Mouse (Mus musculus) R1 (cell line): Measurements from ENCODE around the gene Cbln3.

Source experiments
- DNase-seq: peaks from one replicate; pipeline ENCODE4 v3.0.0-alpha.2; 2018; ENCODE audit warnings: low read depth, low spot score

Cbln3 gene

GRCm38 (mm10) chr14:55879623-55880022, 4.6 kb downstream of the Cbln3 start:
- peak; percentile 82 for DNase-seq

- DNase-seq: no peak
Measured at GRCm38 (mm10) chr14:55878316-55878940, 5.8 kb downstream of the Cbln3 start.

DNA sequence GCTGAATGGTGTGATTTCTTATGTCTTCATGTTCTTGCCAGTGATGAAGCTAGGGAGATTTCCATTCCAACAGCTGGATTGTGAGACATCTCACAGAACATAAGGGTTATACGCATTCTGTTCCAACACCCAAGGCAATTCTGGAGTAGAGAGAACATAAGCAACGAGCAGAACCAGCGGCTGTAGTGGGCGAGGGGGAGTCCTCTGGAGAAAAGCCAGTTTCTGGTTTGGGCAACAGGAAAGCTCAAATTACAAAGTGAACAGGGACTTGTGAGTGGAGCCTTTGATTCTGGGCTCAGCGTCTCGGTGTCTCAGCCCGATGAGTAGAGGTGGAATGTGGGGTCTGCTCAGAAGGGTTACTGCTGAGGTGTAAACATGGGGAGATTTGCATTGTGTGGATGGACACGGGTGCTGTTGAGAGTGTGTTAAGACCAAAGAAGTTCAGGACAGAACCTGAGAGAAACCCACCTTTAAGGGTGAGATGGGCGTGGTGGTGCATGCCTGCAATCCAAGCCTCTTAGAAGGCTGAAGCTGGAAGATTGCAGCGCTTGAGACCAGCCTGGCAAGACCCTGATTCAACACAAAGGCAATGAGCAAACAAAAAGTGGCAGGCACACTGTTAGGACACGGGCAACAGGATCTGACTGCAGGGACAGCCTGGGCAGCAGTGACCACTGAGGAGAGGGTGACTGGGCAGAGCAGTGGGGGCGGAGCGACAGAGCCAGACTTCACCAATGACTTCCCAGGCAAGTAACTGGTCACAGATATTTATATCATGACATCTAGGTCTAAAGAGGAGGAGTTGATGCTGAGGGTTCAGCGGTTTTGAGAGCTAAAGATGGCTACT, 6.5 kb downstream of the Cbln3 start:
- no peak for DNase-seq

DNA sequence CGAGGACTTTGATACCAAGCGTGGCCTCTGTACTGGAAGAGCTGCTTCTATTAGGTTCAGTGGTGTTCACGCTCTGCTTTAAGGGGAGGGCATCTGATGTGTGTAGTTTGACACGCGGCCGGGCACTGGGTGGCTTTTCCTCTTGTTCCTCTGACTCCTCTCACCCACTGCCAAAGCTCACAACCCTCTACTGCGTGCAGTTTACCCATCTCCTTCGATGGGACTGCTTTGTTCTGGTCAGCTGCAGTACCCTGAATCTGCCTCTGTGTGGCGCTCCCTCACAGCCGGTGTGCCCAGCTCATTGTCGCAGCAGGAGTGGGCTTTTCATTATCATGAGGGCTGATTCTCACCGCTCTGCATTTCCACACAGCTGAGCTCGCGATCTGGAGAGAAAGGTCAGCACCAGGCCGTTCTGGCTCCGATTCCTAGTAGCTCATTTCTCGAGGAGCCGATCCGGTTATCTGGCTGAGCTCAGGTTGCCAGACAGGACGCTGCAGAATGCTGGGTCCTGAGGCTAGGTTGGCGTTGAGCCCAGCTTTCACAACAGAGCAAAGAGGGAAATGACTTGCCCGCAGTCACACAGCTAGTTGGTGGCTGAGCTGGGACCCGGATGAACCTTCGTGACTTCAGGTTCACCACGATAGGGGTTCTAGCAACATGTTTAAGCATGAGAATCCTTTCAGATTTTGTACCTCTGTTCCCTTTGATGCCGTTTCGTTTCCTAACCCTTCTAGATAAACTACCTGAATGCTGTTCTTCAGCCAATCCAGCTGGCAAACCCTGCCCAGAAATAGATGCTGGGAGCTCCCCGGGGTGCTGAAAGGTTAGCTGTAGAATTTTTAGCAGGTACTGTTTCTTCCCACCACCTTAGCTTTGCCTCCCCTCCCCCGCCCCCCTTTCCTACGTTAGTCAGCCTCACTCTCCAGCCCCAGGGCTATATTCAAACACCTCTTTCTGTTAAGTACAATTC, 10.2 kb downstream of the Cbln3 start:
- DNase-seq: peak; percentile 85

DNA sequence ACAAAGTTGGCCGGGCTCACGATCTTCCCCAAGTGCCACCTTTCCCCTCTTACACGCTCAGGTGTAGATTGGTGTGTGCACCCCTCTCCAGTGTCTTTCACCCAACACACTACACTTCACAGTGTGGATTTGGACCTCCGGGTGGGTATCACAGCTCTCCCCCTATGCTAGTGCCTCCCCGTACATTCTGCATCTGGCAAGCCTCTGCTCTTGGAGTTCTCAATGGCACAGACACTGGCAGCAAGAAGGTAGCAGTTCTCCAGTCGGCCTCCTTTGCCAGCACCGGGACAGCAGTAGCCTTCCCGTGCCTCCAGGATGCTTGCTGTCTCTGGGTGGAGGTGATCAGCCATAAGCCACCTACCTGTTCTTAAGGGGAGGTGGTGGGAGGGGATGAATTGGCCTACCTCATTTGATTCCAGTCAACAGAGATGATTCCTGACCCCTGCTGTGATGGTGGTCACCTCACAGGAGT, 10.9 kb downstream of the Cbln3 start:
- no peak for DNase-seq

GRCm38 (mm10) chr14:55872551-55872950, 11.6 kb downstream of the Cbln3 start:
- DNase-seq: no peak

- no peak for DNase-seq
Measured at GRCm38 (mm10) chr14:55872039-55872438, 12.2 kb downstream of the Cbln3 start.

DNA sequence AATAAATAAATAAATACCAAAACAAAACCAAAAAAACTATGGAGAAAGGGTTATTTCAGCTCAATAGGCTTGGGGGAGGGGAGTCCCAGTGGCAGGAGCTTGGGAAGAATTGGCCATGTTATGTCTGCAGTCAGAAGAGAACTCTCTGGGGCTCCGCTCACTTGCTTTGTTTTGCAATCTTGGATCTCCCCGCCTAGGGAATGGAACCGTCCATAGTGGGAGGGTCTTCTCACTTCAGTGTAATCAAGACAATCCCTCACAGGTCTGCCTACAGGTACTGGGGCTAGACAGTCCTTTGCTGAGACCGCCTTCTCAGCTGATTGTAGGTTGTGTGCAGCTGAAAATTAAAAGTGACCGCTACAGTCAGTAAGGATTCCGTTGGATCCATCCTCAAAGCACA, 14.7 kb downstream of the Cbln3 start:
- peak; percentile 75 for DNase-seq

DNA sequence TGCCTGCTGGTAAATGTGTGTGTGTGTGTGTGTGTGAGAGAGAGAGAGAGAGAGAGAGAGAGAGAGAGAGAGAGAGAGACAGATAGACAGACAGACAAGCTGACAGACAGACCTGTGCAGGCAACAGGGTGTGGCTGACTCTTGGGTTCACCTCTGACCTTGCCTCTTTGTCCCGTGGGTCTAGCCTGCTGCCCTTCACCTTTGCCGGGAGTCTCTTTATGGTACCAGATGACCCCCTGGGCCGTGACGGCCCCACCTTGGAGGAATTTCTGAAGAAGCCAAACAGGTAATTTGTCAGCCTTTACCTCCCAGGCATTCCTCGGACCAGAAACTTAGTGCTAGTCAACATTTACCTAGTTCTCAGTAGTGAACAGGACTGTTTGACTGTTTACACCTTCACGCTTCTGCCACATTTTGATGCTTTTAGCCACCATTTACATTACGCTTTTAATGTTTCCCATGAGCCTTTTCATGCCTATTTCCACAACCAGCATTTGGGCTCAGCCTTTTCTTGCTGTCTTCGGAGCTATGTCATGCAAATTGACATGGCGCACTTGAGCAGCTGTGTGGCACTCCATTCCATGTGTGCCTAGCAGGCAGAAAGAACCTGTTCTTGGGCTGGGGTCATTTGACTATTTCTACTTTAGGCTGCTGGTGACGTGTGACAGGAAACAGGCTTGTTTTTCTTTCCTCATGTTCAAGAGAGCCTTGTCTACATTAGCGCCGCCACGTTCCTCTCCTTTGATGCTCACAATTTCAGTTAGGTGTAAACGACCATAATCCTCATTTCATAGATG, 15.8 kb downstream of the Cbln3 start:
- DNase-seq: peak; percentile 87

- peak; percentile 78 for DNase-seq
Measured at GRCm38 (mm10) chr14:55866962-55867361, 17.2 kb downstream of the Cbln3 start.

DNA sequence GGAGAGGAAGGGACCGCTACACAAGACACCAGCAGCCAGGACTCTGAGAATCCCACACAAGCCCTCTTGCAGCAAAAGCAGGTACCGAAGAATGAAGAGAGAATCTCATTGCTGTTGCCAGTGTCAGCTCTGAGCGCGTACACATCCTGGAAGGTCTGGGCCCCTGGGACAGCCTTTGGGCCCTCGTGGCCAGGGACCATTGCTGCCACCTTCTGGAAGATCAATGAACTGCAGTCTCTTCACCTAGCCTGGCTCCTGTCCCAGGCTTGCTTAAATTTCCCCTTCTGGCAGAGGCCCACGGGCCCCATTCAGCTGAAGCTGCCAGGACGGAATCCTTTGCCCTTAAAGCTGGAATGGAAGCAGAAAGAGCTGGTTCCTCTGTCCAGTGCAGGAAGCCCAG, 20.4 kb downstream of the Cbln3 start:
- peak; percentile 87 for DNase-seq

GRCm38 (mm10) chr14:55862970-55863369, 21.2 kb downstream of the Cbln3 start:
- DNase-seq: no peak

DNA sequence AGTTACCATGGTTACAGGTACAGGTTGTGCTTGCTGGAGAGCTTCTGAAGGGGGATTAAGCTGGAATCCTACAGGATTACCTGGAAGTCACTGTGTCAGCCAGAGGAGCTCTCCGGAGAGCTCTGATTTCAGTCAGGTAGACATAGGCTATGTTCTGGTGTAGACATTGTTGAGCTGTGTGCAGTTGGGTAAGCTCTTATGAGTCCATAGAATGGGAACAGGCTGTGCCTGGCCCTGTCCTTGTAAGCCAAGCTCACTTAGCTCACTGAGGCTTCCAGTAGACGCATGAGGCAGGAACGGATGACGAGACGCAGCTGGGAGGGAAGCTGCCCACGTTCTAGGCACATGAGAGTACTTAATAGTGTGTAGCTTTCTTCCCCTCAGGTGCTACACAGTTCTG, 22.0 kb downstream of the Cbln3 start:
- DNase-seq: peak; percentile 58

GRCm38 (mm10) chr14:55857588-55857987, 26.6 kb downstream of the Cbln3 start:
- no peak for DNase-seq

DNA sequence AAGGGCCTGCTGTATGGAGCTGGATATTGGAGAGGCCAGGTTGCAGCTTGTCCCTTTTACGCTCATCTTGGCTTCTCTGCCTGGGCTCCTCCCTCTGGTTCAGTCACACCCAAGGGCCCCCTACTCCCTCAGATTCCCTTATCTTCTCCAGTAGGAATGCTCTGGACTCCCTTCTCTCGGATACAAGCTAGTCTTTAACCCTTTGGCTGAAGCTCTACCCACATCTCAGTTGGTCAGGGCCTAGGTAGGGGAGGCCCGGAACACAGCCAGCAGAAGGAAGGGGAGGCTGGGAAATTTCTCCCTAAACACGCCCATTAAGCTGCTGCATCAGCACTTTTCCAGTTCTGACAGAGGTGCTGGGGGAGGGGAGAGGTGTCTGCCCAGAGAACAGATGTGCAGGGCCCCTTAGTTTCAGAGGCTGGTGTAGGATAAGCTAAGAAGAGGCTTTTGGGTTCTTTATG, 29.1 kb downstream of the Cbln3 start:
- peak; percentile 76 for DNase-seq

DNA sequence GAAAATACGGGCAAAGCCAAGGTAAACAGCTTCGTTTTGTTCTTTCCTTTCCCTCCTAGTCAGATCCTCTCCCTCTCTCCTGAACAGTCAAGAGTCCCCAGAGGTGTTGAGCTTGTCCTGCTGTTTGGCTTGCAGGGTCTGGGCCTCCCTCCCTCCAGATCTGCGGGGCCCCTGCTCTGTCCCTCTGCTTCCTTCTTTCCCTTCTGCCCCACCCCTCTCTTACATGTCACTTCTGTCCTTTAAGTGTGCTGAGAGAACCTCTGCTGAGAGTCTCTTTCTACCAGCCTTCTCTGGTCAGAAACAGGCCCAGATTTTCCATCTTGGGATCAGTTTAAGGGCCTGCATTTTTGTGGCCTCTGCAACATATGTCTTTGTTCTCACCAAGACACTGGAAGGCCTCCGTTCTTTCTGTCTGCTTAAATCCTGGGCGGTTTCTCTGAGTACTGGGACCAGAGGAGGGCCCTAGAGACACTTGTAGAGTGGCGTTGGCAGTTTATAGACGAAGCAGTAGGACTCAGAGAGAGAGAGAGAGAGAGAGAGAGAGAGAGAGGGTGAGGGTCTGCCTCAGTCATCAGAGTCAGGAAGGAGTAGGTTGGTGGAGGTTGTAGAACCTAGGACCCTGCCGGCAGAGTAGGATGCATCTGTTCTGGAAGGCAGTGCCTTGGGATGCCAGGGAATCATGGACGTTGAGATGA, 29.6 kb downstream of the Cbln3 start:
- no peak for DNase-seq

GRCm38 (mm10) chr14:55853621-55854285, 30.4 kb downstream of the Cbln3 start, which contains the start of gene Nynrin:
Gene Nynrin (plus strand): TSS chr14:55854010.
- peak; percentile 81 for DNase-seq

DNA sequence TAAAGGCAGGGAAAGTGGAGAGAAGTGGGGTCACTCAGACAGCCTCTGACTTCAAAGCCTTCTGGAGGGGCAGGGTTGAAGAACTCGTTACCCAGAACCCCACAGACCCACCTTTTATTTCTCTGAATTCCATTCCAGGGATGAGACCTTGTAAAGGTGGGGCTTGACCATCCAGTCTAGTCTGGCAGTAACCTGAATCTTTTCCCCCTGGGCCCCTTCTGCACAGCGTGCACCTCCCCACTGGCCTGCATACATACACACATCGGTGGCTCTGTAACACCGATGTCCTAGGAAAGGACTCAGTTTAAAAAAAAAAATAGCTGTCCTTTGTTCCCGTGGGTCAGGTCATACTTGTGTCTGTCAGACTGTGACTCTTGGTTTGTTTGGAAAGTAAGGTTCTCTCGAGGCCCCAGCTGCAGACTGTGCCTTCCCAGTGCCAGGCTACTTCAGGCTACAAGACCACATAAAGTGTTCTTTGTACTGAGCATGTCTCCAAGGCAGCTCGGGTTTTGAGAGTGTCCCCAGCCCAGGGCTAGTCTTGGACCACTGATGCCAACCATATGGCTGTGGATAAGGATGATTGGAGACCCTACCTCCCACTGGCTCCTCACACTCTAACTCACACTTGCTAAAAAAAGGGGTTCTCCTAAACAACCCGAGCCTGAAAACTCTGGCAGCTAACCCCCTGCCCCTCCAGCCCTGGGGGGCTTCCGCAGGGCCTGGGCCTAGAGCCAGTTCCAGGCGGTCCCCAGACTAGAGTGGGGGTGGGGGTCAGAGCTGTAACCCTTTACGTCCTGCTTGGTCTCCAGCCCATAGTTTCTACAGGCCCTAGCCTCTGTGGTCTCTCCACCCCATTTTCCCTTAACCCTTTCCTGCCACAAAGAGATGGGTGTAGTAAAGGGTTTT, 31.3 kb downstream of the Cbln3 start:
- peak; percentile 73 for DNase-seq

GRCm38 (mm10) chr14:55850885-55851284, 33.3 kb downstream of the Cbln3 start:
- peak; percentile 83 for DNase-seq
